Mouse (Mus musculus) monocyte, adult 59 days (primary cell): Measurements from ENCODE around the gene Mapkapk2. TPM values are rescaled to one million over a fixed set of nuclear protein-coding genes. Genes with fewer than 3 reads are reported as not detected.

Source experiments
- total RNA-seq, 2 experiments: library from RNA; stranded (reverse); gene quantifications; one replicate each; pipeline ENCODE4 v1.2.4; 2023

The Mapkapk2 gene
- total RNA-seq = 100 to 1,000 TPM; 437 to 448 TPM

GRCm38 (mm10) chr1:131097700-131098094, at the start of gene Mapkapk2:
TSS of gene Mapkapk2 (minus strand) at chr1:131097826.

GRCm38 (mm10) chr1:131138191-131139016, 40.8 kb upstream of the Mapkapk2 start, which contains the start of gene Dyrk3:
TSS of gene Dyrk3 (minus strand) at chr1:131138340.

GRCm38 (mm10) chr1:131019492-131020098, 78.0 kb downstream of the Mapkapk2 start, which contains the start of gene Il10:
TSS of gene Il10 (plus strand) at chr1:131019845.

Other genes with a start within 250 kb of the Mapkapk2 start
- 1 to 10 TPM; 1.2 to 4.0 TPM for gene Fcmr, start 232.2 kb downstream of the Mapkapk2 start, total RNA-seq
- gene Il24, start 210.4 kb downstream of the Mapkapk2 start, total RNA-seq = not detected
- gene Il20, start 186.4 kb downstream of the Mapkapk2 start, total RNA-seq = not detected
- not detected for gene Il19, start 157.7 kb downstream of the Mapkapk2 start, total RNA-seq
- 1 to 10 TPM in 1 of 2 experiments, under 1 TPM in 1; 0.86 to 1.1 TPM for gene Il10, start 78.0 kb downstream of the Mapkapk2 start, total RNA-seq
- gene Dyrk3, start 40.5 kb upstream of the Mapkapk2 start, total RNA-seq = 10 to 100 TPM; 11.9 to 13.1 TPM
- gene Eif2d, start 55.4 kb upstream of the Mapkapk2 start, total RNA-seq = 10 to 100 TPM; 12.3 to 17.0 TPM
- 100 to 1,000 TPM; 197 to 202 TPM for gene Rassf5, start 147.4 kb upstream of the Mapkapk2 start, total RNA-seq
- 10 to 100 TPM; 53.7 to 59.9 TPM for gene Ikbke, start 181.8 kb upstream of the Mapkapk2 start, total RNA-seq